Mouse (Mus musculus) T-helper 17 cell (primary cell): ENCODE data around the gene Mfsd4b4.
"Not testable (repeated sequence)": the region's sequence is repeated elsewhere in the genome, so short reads cannot be mapped to it uniquely, and the experiment has no call there.

Experiments used
- in situ Hi-C, 2 experiments: fragments of 300-600 bp; cut with MboI, MseI; formaldehyde crosslinking; loops; 1 replicate in 1 of 2; 2 replicates in 1 of 2; pipeline ENCODE4 v1.15.1; 2025; ENCODE audit warnings: high pct_unique_total_duplicates in 2 of 2

Gene Mfsd4b4

GRCm38 (mm10) chr10:39898874-39899371 lies at the start of gene Mfsd4b4:
Gene Mfsd4b4, minus strand, starts transcription at chr10:39899238.
- in situ Hi-C loops = loop anchor here in 1 of 2 experiments (5.0 kb wide), 1 partner anchor 58 kb away; no protein-coding TSS in a partner anchor

GRCm38 (mm10) chr10:39947195-39947594 lies 48.2 kb upstream of the Mfsd4b4 start:
- in situ Hi-C loops = not testable (repeated sequence)

GRCm38 (mm10) chr10:39936553-39936952 lies 37.5 kb upstream of the Mfsd4b4 start:
- in situ Hi-C loops = no loop called here

- in situ Hi-C loops = no loop called here
Measured at GRCm38 (mm10) chr10:39926616-39927139, 27.6 kb upstream of the Mfsd4b4 start, which contains the start of gene Mfsd4b2. Gene Mfsd4b2, minus strand, starts transcription at chr10:39926923.

- in situ Hi-C loops = not testable (repeated sequence)
Measured at GRCm38 (mm10) chr10:39924556-39924955, 25.5 kb upstream of the Mfsd4b4 start.

GRCm38 (mm10) chr10:39912616-39913015 lies 13.6 kb upstream of the Mfsd4b4 start:
- in situ Hi-C loops = no loop called here

- in situ Hi-C loops = no loop called here
Measured at GRCm38 (mm10) chr10:39908768-39909441, 9.9 kb upstream of the Mfsd4b4 start.

GRCm38 (mm10) chr10:39906799-39907658 lies 8.0 kb upstream of the Mfsd4b4 start:
- in situ Hi-C loops = no loop called here

- in situ Hi-C loops = no loop called here
Measured at GRCm38 (mm10) chr10:39904191-39904590, 5.2 kb upstream of the Mfsd4b4 start.

GRCm38 (mm10) chr10:39896503-39896902 lies 2.5 kb downstream of the Mfsd4b4 start:
- in situ Hi-C loops = loop anchor here in 1 of 2 experiments (5.0 kb wide), 1 partner anchor 61 kb away; no protein-coding TSS in a partner anchor

- in situ Hi-C loops = no loop called here
Measured at GRCm38 (mm10) chr10:39893702-39894697, 5.0 kb downstream of the Mfsd4b4 start.

GRCm38 (mm10) chr10:39888621-39889020 lies 10.4 kb downstream of the Mfsd4b4 start:
- in situ Hi-C loops = no loop called here

GRCm38 (mm10) chr10:39865509-39865908 lies 33.5 kb downstream of the Mfsd4b4 start:
- in situ Hi-C loops = no loop called here

- in situ Hi-C loops = no loop called here
Measured at GRCm38 (mm10) chr10:39842621-39843020, 56.4 kb downstream of the Mfsd4b4 start.
